Mouse (Mus musculus): ENCODE measurements around the gene D930048N14Rik.

DNA sequence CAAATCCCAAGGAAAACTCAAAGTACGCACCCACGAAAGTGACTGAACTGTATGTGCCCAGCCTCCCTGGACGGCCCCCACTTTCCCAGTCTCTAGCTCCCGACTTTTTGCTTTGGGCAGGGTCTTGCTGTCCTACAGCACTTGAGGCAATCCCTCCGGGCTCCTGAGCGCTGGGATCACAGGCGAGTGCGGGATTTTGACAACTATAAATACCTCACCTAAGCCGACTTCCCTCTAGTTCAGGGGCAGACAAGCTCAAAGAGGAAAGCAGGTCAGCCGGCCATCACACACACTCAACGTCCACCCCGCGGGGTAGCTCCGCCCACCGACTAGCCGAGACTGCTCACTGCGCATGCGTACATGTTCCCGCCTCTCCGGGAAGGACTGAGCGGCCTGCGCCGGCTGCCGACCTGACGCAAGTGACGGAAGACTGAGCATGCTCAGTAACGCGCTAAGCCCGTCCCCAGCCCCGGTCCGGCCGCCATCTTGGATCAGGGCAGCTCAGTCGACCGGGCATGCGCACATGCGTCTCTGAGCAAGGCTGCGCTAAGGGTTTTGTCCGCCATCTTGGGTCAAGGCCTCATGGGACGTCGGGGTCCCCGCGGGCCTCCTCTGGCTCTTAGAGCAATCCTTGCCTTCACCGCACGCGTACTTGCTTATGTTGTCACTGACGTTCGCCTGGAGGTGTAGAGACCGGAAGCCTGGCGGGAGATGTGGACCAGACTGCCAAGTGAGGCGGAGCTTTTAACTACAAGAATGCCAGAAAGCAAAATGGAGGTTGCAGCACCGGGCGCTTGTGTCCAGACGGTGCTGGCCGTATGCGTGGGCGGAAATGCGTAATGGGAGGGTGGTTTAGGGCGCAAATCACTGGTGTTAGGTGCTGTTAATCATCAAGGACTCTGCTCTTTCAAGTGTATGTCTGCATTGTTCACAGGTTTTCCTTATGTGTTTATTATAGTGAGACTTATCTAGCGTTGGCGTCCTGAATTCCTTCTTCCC lies 37.9 kb downstream of the D930048N14Rik start, which contains the start of gene 0610009B22Rik:
- TF ChIP-seq CTCF (conservative IDR thresholded peaks at IDR 0.05; ENCODE audit: low read length) = no peak
- no peak for TF ChIP-seq POU5F1 (IDR thresholded peaks at IDR 0.05; ENCODE audit: borderline replicate concordance, low read length)
